Mouse (Mus musculus) embryonic fibroblast, embryonic 13.5 days (primary cell): ENCODE measurements around the gene Cx3cr1.

ENCODE experiments used
- CTCF ChIP-seq: IDR thresholded peaks from 2 replicates; pipeline ENCODE4 v1.5.1; 2011; ENCODE audit warnings: mild to moderate bottlenecking, control low read depth, low read length, moderate library complexity, borderline replicate concordance; ENCODE audit not compliant: insufficient read depth
- POLR2A ChIP-seq: IDR thresholded peaks from 2 replicates; pipeline ENCODE4 v1.6.1; 2011; ENCODE audit warnings: low read depth, mild to moderate bottlenecking, control low read depth, low read length, moderate library complexity

DNA sequence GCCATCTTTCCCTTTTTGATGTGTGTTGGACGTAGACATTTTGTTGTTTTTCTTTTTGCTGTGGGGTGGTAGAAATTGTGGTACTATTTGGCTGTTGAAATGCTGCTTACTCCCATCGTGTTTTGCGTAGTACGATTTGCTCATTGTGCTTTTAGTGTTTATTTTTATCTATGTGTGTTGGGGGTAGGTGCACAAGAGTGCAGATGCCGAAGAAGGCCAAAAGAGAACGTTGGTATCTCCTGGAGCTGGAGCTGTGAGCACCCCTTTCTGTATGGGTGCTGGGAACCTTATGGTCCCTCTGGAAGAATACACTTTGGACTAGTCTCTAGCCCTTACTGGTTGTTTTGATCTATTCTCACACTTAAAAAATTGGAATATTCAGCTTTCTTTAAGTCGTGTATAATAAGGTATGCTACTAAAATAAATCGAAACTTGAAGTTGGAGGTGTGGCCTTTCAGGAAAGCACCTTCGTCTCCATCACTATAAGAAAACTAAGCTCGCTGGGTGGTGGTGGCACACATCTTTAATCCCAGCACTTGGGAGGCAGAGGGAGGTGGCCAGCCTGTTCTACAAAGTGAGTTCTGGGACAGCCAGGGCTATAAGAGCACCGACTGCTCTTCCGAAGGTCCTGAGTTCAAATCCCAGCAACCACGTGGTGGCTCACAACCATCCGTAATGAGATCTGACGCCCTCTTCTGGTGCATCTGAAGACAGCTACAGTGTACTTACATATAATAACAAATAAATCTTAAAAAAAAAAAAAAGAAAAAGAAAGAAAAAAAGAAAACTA is 41.7 kb upstream of the Cx3cr1 start:
- TF ChIP-seq CTCF (no peak), POLR2A (no peak)
